Mouse (Mus musculus) midbrain, embryonic 14.5 days (tissue): ENCODE measurements around the gene Idh2. TPM values are rescaled to one million over a fixed set of nuclear protein-coding genes. Genes with fewer than 3 reads are reported as not detected.

Experiments used
- ATAC-seq: fragments of 200-750 bp; cut with Nextera tagmentation; 2 replicates; pipeline ENCODE4 v1.8.0; 2017; ENCODE audit warnings: moderate number of reproducible peaks, moderate library complexity; ENCODE audit not compliant: low FRiP score, low TSS enrichment
- DNase-seq: peaks from one replicate; pipeline ENCODE4 v3.0.0-alpha.2; 2015
- H3K27ac ChIP-seq: fragments of 300-500 bp; sonication (generic); replicated peaks from 2 replicates; pipeline ENCODE4 v1.5.1; 2014; ENCODE audit warnings: mild to moderate bottlenecking, low read depth, low read length, moderate library complexity
- H3K27me3 ChIP-seq: fragments of 300-500 bp; sonication (generic); 2 replicates; pipeline ENCODE4 v1.6.1; 2014; ENCODE audit warnings: low read length, control low read depth, mixed read lengths; ENCODE audit not compliant: control insufficient read depth, insufficient read depth
- H3K36me3 ChIP-seq: fragments of 300-500 bp; sonication (generic); 2 replicates; pipeline ENCODE4 v1.6.1; 2014; ENCODE audit warnings: low read length, control low read depth; ENCODE audit not compliant: control insufficient read depth, insufficient read depth
- H3K4me1 ChIP-seq: fragments of 300-500 bp; sonication (generic); 2 replicates; pipeline ENCODE4 v1.6.1; 2014; ENCODE audit warnings: mild to moderate bottlenecking, antibody characterized with exemption, low read length, control low read depth; ENCODE audit not compliant: control insufficient read depth, insufficient read depth
- H3K4me2 ChIP-seq: fragments of 300-500 bp; sonication (generic); 2 replicates; pipeline ENCODE4 v1.6.1; 2014; ENCODE audit warnings: mild to moderate bottlenecking, low read length, moderate library complexity
- H3K4me3 ChIP-seq: fragments of 300-500 bp; sonication (generic); replicated peaks from 2 replicates; pipeline ENCODE4 v1.5.1; 2014; ENCODE audit warnings: low read depth, low read length
- H3K9ac ChIP-seq: fragments of 300-500 bp; sonication (generic); replicated peaks from 2 replicates; pipeline ENCODE4 v1.6.1; 2014; ENCODE audit warnings: mild to moderate bottlenecking, low read length, moderate library complexity
- H3K9me3 ChIP-seq: fragments of 300-500 bp; sonication (generic); 2 replicates; pipeline ENCODE4 v1.6.1; 2016; ENCODE audit warnings: low read length, control low read depth, mixed read lengths; ENCODE audit not compliant: control insufficient read depth
- WGBS: fragments of 180-500 bp; shearing (Covaris S2); extraction: QIAGEN DNeasy Blood & Tissue Kit; methylation state at CpG from one replicate; pipeline ENCODE4 v1.1.7; 2014; 5-methylcytosine and 5-hydroxymethylcytosine counted together
- polyA plus RNA-seq: library from polyadenylated mRNA; unstranded; fragments of >200 nt; fragmentation: Nextera tagmentation; extraction: Ambion mirVana; gene quantifications from 2 replicates; pipeline ENCODE4 v1.2.1, GENCODE M21; 2014

Gene Idh2
- polyA plus RNA-seq, 1 experiment from 2014 or later = 232 TPM

- Histone ChIP-seq H3K27ac (peak overlapping the region; percentile 82; the same call in 1 of the 2 replicates), H3K4me1 (peaks cover 55% of the 10 kb centered on the region), H3K9me3 (no peaks in the 10 kb centered on the region), H3K9ac (no peak overlapping the region), H3K4me2 (no peak overlapping the region), H3K36me3 (no peaks in the 10 kb centered on the region), H3K27me3 (no peaks in the 10 kb centered on the region), H3K4me3 (no peak overlapping the region)
- WGBS = 48% methylated on average over 5 of the region's 5 CpGs
- DNase-seq = no peak
- ATAC-seq = no peak
Observed at GRCm38 (mm10) chr7:80074921-80075441, 40.2 kb downstream of the Idh2 start.

DNA sequence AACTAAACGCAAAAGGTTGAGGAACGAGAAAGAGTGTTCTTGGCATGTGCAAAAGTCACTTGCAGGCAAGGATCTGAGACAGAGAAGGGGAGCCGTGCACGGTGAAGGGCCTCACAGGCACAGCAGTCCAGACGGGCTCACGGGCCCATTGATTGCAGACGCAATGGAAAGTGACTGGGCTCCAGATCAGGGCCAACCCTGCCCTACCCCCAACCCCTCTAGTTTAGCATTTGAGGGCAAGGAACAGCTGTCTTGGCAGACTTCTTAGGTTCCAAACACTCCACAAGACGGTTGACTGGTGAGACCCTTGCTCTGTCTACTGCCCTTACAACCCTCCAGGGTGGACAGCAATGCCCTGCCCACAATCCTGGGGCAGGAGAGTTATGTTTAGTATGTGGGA lies 41.7 kb downstream of the Idh2 start:
- WGBS = 84% methylated on average over 8 of the region's 8 CpGs
- Histone ChIP-seq H3K4me1 (peaks cover 64% of the 10 kb centered on the region), H3K9me3 (no peaks in the 10 kb centered on the region), H3K4me3 (no peak overlapping the region), H3K4me2 (no peak overlapping the region), H3K27me3 (no peaks in the 10 kb centered on the region), H3K36me3 (no peaks in the 10 kb centered on the region), H3K27ac (no peak overlapping the region), H3K9ac (no peak overlapping the region)
- DNase-seq (no peak), ATAC-seq (no peak)

- H3K9ac ChIP-seq = no peak overlapping the region
- ATAC-seq (no peak), DNase-seq (peak; percentile 76)
- H3K4me2 ChIP-seq = peak overlapping the region; percentile 18; the same call in 1 of the 2 replicates
- no peak overlapping the region for H3K4me3 ChIP-seq
- no peaks in the 10 kb centered on the region for H3K27me3 ChIP-seq
- peak overlapping the region; percentile 37 for H3K27ac ChIP-seq
- no peaks in the 10 kb centered on the region for H3K36me3 ChIP-seq
- no peaks in the 10 kb centered on the region for H3K9me3 ChIP-seq
- WGBS = 8% methylated on average over 6 of the region's 6 CpGs
- peaks cover 64% of the 10 kb centered on the region for H3K4me1 ChIP-seq
Observed at GRCm38 (mm10) chr7:80072297-80072696, 42.9 kb downstream of the Idh2 start.

- no peaks in the 10 kb centered on the region for H3K27me3 ChIP-seq
- ATAC-seq (no peak), DNase-seq (no peak)
- no peaks in the 10 kb centered on the region for H3K9me3 ChIP-seq
- no peak overlapping the region for H3K9ac ChIP-seq
- WGBS = 79% methylated on average over 9 of the region's 9 CpGs
- H3K4me1 ChIP-seq = peaks cover 53% of the 10 kb centered on the region
- no peaks in the 10 kb centered on the region for H3K36me3 ChIP-seq
- H3K27ac ChIP-seq = no peak overlapping the region
- no peak overlapping the region for H3K4me2 ChIP-seq
- H3K4me3 ChIP-seq = no peak overlapping the region
Observed at GRCm38 (mm10) chr7:80071209-80071608, 44.0 kb downstream of the Idh2 start.

DNA sequence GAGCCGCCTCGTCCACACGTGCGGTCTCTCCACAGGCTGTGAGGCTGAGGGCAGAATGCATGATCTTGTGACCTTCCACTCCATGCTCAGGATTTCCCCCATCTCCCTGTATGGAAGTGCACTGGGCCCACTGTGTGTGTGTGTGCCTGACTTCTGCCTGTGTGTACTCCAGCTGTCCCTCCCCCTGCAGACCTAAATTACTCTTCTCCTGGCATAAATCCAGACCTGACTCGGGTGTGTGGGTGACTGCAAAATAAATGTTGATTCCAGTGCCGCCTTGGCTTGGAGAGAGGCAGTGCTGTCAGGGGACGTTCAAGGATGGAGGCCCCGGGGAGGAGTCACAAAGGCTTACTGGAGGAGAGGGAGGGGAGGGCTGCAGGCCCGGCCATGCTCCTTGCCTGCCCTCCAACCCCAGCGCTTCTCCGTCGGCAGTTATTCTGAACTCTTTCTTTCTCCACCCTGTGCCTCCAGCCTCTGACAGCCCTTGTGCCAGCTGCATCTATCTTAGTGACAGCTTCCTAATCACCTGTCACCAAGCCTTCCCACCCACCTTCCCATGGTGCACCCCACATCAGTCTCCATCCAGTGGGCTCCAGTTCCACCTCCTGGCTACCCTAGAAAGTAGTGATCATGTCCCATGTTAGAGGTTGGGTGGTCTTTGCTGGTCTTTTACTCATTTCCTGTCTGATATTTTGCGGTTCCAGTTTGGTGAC lies 45.4 kb downstream of the Idh2 start:
- WGBS = 15% methylated on average over 13 of the region's 13 CpGs
- peak; percentile 57; the same call in 1 of the 2 replicates for ATAC-seq
- Histone ChIP-seq H3K9ac (peak overlapping the region; percentile 29; the same call in 1 of the 2 replicates), H3K9me3 (no peaks in the 10 kb centered on the region), H3K4me3 (no peak overlapping the region), H3K36me3 (no peaks in the 10 kb centered on the region), H3K4me1 (peaks cover 39% of the 10 kb centered on the region), H3K4me2 (no peak overlapping the region; the same call in 1 of the 2 replicates), H3K27me3 (no peaks in the 10 kb centered on the region), H3K27ac (peak overlapping the region; percentile 74)
- peak; percentile 70 for DNase-seq

GRCm38 (mm10) chr7:80068341-80068740 lies 46.9 kb downstream of the Idh2 start:
- no peak overlapping the region for H3K27ac ChIP-seq

DNA sequence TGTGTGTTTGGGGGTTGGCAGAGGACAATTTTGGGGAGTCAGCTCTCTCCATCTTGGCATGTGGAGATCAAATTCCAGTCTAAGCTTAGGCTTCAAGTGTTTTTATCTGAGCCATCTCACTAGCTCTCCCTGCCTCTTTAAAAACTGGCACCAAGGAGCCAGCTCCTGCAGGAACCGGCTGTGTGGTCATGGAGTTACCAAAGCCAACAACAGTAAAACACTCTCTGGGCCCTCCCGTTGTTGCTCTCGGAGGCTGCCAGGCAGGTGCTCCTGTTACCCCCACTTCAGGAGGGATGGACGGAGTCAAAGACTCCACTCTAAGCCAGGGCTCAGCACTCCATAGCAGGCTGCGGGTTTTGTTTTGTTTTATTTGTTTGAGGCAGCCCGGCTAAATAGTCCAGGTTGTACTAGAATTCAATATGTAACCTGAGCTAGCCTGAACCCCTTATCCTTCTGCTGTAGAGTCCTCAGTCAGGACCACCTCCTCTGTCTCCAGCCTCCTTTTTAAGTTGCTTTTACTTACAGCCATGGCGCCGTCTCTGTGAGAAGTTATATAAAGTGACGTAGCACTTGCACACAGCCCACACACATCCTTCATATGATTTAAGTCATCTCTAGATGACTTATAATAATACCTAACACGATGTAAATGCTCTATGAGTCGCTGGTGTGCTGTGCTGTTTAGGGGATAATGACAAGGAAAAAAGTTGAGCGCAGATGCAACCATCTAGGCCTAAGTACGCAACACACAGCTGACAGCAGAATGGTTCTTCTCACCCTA lies 48.3 kb downstream of the Idh2 start:
- no peaks in the 10 kb centered on the region for H3K9me3 ChIP-seq
- ATAC-seq (no peak), DNase-seq (no peak)
- H3K9ac ChIP-seq = no peak overlapping the region
- H3K4me2 ChIP-seq = no peak overlapping the region
- no peaks in the 10 kb centered on the region for H3K36me3 ChIP-seq
- no peak overlapping the region for H3K27ac ChIP-seq
- no peak overlapping the region for H3K4me3 ChIP-seq
- no peaks in the 10 kb centered on the region for H3K27me3 ChIP-seq
- 78% methylated on average over 13 of the region's 13 CpGs for WGBS
- peaks cover 41% of the 10 kb centered on the region for H3K4me1 ChIP-seq

More at GRCm38 (mm10) chr7:80068341-80068740, 46.9 kb downstream of the Idh2 start:
- no peaks in the 10 kb centered on the region for H3K9me3 ChIP-seq
- H3K27me3 ChIP-seq = no peaks in the 10 kb centered on the region
- WGBS = 70% methylated on average over 4 of the region's 7 CpGs
- no peak overlapping the region for H3K9ac ChIP-seq
- H3K4me2 ChIP-seq = no peak overlapping the region
- DNase-seq (no peak), ATAC-seq (no peak)
- no peaks in the 10 kb centered on the region for H3K36me3 ChIP-seq
- no peak overlapping the region for H3K4me3 ChIP-seq
- H3K4me1 ChIP-seq = peaks cover 38% of the 10 kb centered on the region

DNA sequence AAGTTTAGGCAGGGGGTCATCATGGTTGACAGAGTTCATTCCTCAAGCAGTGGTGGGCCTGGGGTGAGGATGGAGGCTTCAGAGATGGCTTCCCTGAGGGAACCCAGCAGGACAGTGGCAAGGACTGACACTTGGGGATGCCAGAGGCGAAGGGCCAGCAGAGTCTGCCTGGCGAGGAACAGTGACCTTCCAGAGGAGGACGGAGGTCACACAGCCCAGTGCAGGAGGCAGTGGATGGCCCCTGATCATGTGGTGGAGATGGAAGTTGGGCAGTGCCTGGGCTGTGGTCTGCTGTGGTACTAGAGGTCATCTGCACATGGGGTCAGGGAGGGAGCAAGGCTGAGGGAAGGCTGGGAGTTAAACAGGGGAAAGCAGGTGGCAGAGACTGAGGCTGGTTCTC lies 49.9 kb downstream of the Idh2 start:
- no peak for DNase-seq
- ATAC-seq = no peak
- Histone ChIP-seq H3K9ac (no peak overlapping the region), H3K27ac (no peak overlapping the region), H3K4me2 (no peak overlapping the region), H3K9me3 (no peaks in the 10 kb centered on the region), H3K36me3 (no peaks in the 10 kb centered on the region), H3K4me1 (peaks cover 37% of the 10 kb centered on the region), H3K4me3 (no peak overlapping the region), H3K27me3 (no peaks in the 10 kb centered on the region)
- 73% methylated on average over 3 of the region's 3 CpGs for WGBS
